Mouse (Mus musculus) heart, adult 9 months (tissue): ENCODE results near the gene Dusp13.
A peak's percentile ranks its signal among the peaks of the same experiment; 100 is the strongest.

Experiments
- DNase-seq, 2 experiments: peaks; one replicate each; pipeline ENCODE4 v3.0.0; 2022; ENCODE audit warnings: low spot score in 2 of 2

Dusp13 gene

DNA sequence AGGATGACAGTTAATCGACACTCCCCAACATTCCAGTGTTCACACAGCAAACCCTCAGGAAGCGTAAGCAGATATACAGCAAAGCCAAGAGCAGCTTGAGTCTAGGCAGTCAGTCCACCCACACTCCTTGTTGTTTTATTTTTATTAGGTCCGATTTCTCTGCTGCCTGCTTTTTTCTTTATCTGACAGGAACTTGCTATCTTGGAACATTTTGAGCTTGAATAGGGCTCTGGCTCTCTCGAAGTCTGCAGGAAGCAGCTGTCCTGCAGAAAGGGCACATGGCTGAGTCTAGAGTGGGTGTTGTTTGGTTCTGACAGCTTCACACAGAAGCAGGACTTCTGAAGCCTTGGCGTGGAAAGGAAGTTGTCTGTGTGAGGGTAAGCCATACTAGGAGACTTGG lies 47.7 kb downstream of the Dusp13 start:
- peak; percentile 30 to 72 for DNase-seq

DNA sequence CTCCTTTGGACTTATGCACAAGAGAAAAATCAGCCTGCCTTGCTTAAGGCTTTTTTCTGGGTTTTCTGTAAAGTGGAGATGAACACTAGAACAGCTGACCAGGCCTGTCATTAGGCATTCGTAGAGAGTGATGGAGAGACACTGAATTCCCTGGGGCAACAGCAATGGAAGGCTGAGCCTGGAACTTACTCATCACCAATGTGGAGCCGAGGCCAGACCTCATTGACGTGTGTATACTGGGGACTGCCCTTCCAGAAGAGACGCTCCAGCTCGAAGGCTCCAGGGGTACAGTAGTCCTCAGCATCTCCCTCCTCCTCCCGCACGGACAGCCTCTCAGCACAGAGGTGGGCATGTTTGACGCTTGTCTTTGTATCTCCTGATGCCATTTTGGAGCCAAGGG lies 48.3 kb downstream of the Dusp13 start:
- no peak for DNase-seq

- no peak for DNase-seq
These were observed 54.7 kb downstream of the Dusp13 start for GRCm38 (mm10) chr14:21696186-21696830.

GRCm38 (mm10) chr14:21695020-21695419 lies 56.0 kb downstream of the Dusp13 start:
- no peak for DNase-seq

DNA sequence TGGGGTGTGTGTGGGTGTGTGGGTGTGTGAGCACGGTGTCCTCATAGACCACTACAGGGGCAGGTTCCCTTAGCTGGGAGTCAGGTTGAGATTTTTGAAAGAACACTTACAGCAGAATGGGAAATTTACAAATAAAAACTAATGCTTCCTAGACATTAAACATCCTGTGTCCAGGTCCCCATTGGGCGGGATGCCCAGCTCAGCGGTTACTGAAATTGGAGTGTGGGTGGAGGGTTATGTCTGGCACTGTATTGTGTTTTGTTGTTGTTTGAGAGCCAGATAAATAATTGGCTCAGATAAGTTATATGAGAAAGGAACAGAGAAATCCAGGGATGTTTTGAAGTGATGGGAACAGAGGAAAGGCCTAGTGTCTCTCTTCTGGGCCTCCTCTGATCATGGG lies 59.9 kb downstream of the Dusp13 start:
- no peak for DNase-seq

DNA sequence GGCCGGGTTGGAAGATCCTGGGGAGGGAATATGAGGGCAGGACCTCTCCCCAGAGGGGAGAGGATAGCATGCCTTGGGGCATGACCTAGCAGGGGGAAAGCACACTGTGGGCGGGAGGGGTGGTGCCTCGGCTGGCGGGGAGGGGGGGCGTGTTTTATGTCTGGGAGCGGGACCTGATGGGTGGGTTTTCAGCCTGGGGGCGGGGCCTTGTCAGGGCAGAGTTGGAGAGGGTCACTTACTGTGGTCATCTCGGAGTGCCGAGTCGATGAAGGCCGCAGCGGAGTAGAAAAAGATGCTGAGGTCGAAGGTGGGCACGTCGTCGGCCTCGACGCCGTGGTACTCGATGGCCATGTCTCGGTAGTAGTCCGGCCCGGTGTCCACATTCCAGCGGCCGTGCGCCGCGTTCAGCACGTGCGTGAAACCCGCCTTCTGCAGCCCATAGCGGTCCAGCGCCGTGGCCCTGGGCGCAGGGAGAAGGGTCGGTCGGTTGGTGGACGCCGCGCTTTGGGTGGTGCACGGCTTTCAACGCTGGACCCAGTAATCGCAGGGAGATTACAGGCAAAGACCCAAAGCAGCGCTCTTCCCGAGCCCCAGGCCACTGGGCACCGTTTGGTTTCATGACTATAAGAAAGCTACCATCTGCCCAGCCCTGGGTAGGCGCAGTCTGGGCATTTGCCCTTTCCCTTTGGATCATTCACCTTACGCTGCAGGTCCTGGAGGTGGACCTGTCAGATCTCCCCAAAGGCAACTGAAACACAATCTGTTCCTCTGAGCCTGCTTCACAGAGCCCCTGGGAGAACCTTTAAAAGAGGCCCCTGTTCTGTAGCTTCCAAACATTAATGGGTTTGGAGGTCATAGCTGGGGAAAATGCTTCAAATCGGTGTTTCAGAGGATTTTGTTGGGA lies 64.4 kb downstream of the Dusp13 start:
- no peak for DNase-seq

- DNase-seq: no peak
These were observed 65.4 kb downstream of the Dusp13 start for GRCm38 (mm10) chr14:21685411-21686146.

- DNase-seq: no peak
These were observed 67.1 kb downstream of the Dusp13 start for GRCm38 (mm10) chr14:21683834-21684233.
